Mouse (Mus musculus): Measurements from ENCODE around the gene Casc4. TPM values are rescaled to one million over a fixed set of nuclear protein-coding genes. Genes with fewer than 3 reads are reported as not detected.
"Not testable (repeated sequence)": the region's sequence is repeated elsewhere in the genome, so short reads cannot be mapped to it uniquely, and the experiment has no call there.

The Casc4 gene
- polyA plus RNA-seq, 1 experiment: 4.2 TPM

DNA sequence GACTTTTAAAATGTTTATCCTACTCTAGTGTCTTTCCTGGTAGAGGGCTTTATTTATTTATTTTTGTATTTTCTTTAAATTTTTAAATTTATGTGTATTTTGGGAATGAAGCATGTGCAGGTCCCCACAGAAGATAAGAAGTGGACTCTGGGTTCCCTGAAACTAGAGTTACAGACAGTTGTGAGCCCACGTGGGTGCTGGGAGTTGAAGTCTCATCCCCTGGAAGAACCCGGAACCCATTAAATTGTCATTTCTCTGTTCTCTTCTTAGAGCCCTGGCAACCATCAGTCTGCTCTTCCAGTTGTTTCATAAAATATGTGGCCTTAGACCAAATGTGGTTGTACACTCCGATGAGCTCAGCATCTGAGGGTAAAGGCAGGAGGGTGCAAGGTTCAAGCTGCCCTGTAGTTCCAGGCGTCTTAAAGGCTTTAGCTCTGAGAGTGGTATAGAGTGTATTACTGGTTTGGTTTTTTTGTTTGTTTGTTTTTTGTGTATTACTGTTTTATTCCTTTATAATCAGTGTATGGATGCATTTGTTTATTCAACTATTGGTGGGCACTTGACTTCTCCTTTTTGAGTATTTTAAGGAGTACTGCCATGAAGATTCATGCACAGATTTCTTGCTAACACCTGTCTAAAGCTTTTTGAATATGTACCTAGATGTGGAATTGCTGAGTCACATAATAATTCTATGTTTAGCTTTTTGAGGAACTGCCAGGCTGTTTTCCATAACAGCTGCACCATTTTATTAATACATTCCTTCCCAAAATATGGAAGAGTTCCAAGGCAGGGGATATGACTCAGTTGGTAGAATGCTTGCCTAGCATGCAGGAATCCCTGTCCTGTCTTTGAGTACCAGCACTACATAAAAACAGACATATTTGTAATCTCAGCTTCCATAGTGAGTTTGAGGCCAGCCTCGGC is 49.5 kb downstream of the Casc4 start:
- no peak for DNase-seq (ENCODE audit: low read depth)

DNA sequence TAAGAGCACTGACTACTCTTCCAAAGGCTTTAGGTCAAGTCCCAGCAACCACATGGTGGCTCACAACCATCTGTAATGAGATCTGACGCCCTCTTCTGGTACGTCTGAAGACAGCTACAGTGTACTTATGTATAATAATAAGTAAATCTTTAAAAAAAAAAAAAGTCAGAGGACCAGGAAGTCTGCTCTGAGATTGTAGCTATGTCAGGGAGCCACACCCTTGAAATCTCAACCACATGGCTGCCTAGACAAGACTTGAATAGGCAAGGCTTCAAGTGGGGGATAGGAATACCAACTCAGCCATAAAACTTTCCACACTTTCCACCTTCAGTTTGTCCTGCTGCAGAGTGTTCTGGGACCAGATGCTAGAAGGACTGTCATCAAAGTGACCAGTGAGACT is 70.9 kb downstream of the Casc4 start:
- not testable (repeated sequence) for DNase-seq (ENCODE audit: low read depth)

DNA sequence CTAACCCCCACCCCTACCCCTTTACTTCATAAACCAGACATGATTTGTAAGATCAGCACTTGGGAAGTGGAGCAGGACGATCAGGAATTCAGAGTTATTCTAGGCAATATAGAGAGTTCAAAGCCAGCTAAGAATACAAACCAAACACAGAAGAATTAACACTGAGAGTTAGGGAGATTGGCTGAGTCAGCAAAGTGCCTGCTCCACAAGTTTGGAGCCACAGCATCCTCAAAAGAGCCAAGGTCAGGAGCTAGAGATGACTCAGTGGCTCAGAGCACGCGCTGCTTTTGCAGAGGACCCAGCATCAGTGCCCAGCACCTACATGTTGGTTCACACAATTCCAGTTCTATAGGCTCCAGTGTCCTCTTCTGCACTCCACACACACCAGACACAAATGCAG is 76.6 kb downstream of the Casc4 start:
- no peak for DNase-seq (ENCODE audit: low read depth)

DNA sequence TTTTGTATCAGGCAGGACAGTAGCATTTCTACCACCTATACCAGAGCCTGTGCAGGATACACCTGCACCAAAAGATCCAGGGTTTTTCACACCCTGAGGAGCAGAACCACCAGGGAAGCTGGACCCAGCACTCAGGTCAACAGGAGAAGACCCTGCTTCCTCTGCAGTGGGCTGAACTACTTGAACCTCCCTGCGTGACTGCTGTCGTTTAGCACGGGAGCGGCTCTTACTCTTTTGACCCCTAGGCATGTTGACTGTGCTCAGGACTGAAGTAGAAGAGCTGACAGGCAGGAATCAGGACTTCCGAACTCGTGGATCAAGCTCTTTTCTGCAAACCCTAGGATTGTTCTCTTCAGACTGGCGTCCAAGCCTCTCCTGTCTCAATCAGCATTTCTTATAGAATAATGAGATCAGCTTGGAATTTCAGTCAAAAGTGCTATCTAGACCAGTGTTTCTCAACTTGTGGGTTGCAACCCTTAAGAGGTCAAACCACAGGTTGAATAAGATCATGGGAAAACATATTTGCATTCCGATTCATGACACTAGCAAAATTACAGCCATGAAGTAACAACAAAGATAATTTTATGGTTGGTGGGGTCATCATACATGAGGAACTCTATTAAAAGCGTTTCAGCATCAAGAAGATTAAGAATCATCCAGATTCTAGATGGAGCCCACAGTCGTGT is 88.3 kb downstream of the Casc4 start:
- DNase-seq (ENCODE audit: low read depth): no peak

- peak; percentile 31 for DNase-seq (ENCODE audit: low read depth)
These were observed 89.0 kb downstream of the Casc4 start, which contains the start of the genes Ctdspl2 and Mageb3 for GRCm38 (mm10) chr2:121955765-121956223. TSS of gene Ctdspl2 (plus strand) at chr2:121956001. TSS of gene Mageb3 (minus strand) at chr2:121956092.

DNA sequence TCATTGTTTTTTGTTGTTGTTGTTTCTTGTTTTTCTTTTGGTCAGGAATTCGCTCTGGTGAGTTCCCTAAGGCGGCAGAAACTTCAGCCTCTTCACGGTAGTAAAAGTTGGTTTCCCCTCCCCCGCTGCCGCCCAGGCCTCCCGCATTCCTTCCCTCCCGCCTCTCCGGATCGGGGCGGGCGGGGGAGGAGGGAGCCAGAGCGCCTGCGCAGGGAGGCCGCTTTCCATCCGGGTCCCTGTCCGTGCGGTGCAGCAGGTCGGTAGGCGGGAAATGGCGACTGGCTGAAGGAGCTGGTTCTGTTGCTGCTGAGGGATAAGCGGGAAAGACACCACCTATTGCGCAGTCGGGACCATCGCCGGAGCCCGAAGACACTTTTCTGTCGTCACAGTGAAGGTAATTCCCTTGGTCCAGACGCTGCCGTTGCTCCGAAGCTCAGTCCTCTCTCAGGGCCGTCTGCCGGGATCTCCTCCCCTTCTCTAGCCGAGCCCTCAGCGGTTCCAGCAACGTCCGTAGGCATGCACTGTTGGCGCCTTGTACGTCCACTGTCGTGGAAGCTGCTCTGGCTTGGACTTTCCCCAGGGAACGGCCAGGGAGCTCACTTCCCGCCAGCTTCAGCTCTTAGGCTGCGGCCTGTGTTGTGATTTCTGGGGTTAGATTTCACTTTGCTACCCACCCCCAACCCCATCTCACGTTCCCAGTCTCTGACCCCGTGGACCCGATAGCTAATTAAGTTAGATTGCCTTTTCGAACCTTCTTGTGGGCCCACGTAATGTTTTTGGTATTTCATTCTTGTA is 89.7 kb downstream of the Casc4 start:
- DNase-seq (ENCODE audit: low read depth): no peak

DNA sequence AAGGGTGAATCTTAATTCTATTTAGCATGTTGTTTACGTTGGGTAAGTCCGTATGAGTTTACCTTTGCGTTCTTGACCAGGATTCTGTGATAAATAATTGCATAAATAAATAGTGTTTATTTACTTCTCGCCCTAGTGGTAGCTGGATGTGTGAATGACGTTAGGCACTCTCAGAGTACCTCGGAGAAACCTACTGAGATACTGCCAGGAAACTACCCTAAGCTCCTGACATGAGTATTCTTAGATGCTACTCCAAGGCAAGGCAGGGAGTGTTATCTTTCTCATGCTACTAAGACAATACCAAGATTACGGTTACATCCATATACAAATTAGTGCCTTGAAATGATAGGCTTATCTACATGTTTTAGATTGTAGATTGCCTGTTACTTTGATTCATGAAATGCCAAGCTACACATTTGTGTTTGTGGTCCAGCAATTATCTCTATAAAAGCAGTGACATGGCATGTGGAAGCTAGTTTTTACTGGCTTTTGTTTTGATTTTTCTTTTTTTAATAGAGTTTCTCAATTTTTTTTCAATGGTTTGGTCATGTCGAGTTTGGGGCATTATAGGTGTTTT is 90.5 kb downstream of the Casc4 start:
- DNase-seq (ENCODE audit: low read depth): no peak

Other genes with a start within 250 kb of the Casc4 start
- gene Frmd5, start 59.9 kb upstream of the Casc4 start, polyA plus RNA-seq (2012; rRNA removed): 2.4 and 2.6 TPM in 2 replicates
- gene Ctdspl2, start 89.0 kb downstream of the Casc4 start, polyA plus RNA-seq (2012; rRNA removed): 6.5 and 7.5 TPM in 2 replicates
- not detected in 2 replicates for gene Mageb3, start 89.1 kb downstream of the Casc4 start, polyA plus RNA-seq (2012; rRNA removed)
- 4.0 and 6.4 TPM in 2 replicates for gene Eif3j1, start 161.6 kb downstream of the Casc4 start, polyA plus RNA-seq (2012; rRNA removed)

All from gonadal fat pad, adult 2 months (tissue).